In the genomic region with DNA sequence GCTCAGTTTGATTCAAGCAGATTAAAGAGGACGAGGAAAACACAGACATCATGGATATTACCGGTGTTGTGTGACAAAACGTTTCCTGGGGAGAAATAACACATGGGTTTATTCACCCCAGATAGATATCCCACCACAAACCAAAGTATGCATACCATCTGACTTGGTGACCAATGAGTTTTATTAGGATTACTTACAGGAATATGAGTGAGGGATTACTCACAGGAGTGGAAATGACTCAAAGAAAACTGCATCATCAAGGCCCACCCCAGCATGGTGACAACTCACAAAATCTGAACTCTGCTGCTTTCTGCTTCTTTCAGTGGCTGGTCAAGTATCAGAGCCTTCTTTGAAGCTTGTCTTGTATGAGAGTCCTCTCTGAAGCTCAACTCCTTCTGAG, we compare ENCODE assay signal across 24 mouse cellular contexts.
"Had no signal": no experiment of that assay in that cellular context is flagged by ENCODE, and none has a peak within 500 bp of the region (broad histone marks: within the 10 kb centered on the region; RNA-seq: fewer than 3 reads in every experiment).

No protein-coding gene starts in this region.

- H3K9ac ChIP-seq: limb, embryonic 12.5 days; limb, embryonic 15.5 days; liver, embryonic 14.5 days; liver, postnatal 0 days; lung, embryonic 14.5 days; midbrain, embryonic 13.5 days had no signal

- H3K27me3 ChIP-seq: limb, embryonic 12.5 days; limb, embryonic 15.5 days; megakaryocyte, embryonic 14.5 days; midbrain, embryonic 13.5 days had no signal

- H3K9me3 ChIP-seq: limb, embryonic 15.5 days; midbrain, embryonic 10.5 days had no signal

- H3K4me2 ChIP-seq: limb, embryonic 12.5 days; limb, embryonic 15.5 days; liver, embryonic 11.5 days; lung, embryonic 14.5 days; midbrain, embryonic 13.5 days had no signal

- DNase-seq: kidney, adult 18-20 months; kidney, adult 9 months; kidney, postnatal 25 days; layer of hippocampus, adult 9-11 months; left cerebral cortex, postnatal 4 days; liver, postnatal 0 days; lung, embryonic 14.5 days; lung, postnatal 36 days; right cerebral cortex, adult 18-20 months; right cerebral cortex, postnatal 14 days; right cerebral cortex, postnatal 4 days; thymus, adult 18-20 months; thymus, postnatal 4 days had no signal

- H3K4me3 ChIP-seq: layer of hippocampus, adult 2 months; limb, embryonic 12.5 days; limb, embryonic 15.5 days; megakaryocyte, embryonic 14.5 days; midbrain, embryonic 10.5 days; midbrain, embryonic 13.5 days had no signal

- ATAC-seq: liver, postnatal 0 days; lung, postnatal 0 days; midbrain, embryonic 13.5 days; midbrain, embryonic 16.5 days had no signal

- H3K36me3 ChIP-seq: limb, embryonic 12.5 days; limb, embryonic 15.5 days; midbrain, embryonic 10.5 days; midbrain, embryonic 13.5 days had no signal

- H3K27ac ChIP-seq: kidney, postnatal 0 days; layer of hippocampus, adult 2 months; limb, embryonic 12.5 days; limb, embryonic 15.5 days; liver, embryonic 14.5 days; midbrain, embryonic 10.5 days; midbrain, embryonic 13.5 days had no signal

- H3K4me1 ChIP-seq: limb, embryonic 12.5 days; limb, embryonic 15.5 days; megakaryocyte, embryonic 14.5 days; midbrain, embryonic 10.5 days; midbrain, embryonic 13.5 days had no signal
